Mouse (Mus musculus) CH12.LX (cell line): ENCODE measurements around the gene Cyp2w1. TPM values are rescaled to one million over a fixed set of nuclear protein-coding genes. Genes with fewer than 3 reads are reported as not detected.

Experiments used
- DNase-seq: peaks from one replicate; pipeline ENCODE4 v3.0.0-alpha.2; 2013; ENCODE audit errors: extremely low read depth
- H3K27ac ChIP-seq: 2 replicates; pipeline ENCODE4 v1.5.1; 2012; ENCODE audit warnings: low read depth, mild to moderate bottlenecking, control low read depth, moderate library complexity; ENCODE audit not compliant: insufficient read depth
- H3K27me3 ChIP-seq: replicated peaks from 2 replicates; pipeline ENCODE3; 2012; ENCODE audit warnings: inconsistent platforms
- H3K36me3 ChIP-seq, 2 experiments: replicated peaks in 1 of 2; 2 replicates each; pipeline versions ENCODE3 to v1.6.1; 2012; ENCODE audit warnings: inconsistent platforms in 1 of 2, low read length in 1 of 2, mild to moderate bottlenecking in 1 of 2, mixed read lengths in 1 of 2, moderate library complexity in 1 of 2; ENCODE audit not compliant: control insufficient read depth in 1 of 2, insufficient read depth in 1 of 2
- H3K4me1 ChIP-seq, 2 experiments: 2 replicates each; pipeline ENCODE4 v1.6.1; 2012; ENCODE audit warnings: inconsistent platforms in 1 of 2, moderate library complexity in 1 of 2; ENCODE audit not compliant: insufficient read depth in 2 of 2, control insufficient read depth in 1 of 2
- H3K4me2 ChIP-seq: 2 replicates; pipeline ENCODE4 v1.6.1; 2012; ENCODE audit warnings: low read depth, mild to moderate bottlenecking, control low read depth; ENCODE audit not compliant: poor library complexity, insufficient read depth, severe bottlenecking
- H3K4me3 ChIP-seq, 3 experiments: fragments of 150-350 bp in 1 of 3; sonication (generic) in 1 of 3; replicated peaks in 1 of 3; 2 replicates each; pipeline versions ENCODE3 to v1.5.1; 2011 to 2012; ENCODE audit warnings: low read depth in 2 of 3, low read length in 2 of 3, mild to moderate bottlenecking in 2 of 3, moderate library complexity in 2 of 3, control low read depth in 1 of 3, improper control_type of control experiment in 1 of 3, inconsistent platforms in 1 of 3, mixed read lengths in 1 of 3; ENCODE audit not compliant: poor library complexity in 1 of 3
- H3K79me2 ChIP-seq: replicated peaks from 2 replicates; pipeline ENCODE4 v1.6.1; 2012; ENCODE audit warnings: mild to moderate bottlenecking, moderate library complexity; ENCODE audit not compliant: control insufficient read depth, poor library complexity, insufficient read depth, severe bottlenecking; ENCODE audit errors: extremely low read depth
- H3K9ac ChIP-seq: 2 replicates; pipeline ENCODE4 v1.6.1; 2012; ENCODE audit warnings: low read depth, mild to moderate bottlenecking, control low read depth, moderate library complexity; ENCODE audit not compliant: insufficient read depth
- H3K9me3 ChIP-seq: replicated peaks from 2 replicates; pipeline ENCODE3; 2012; ENCODE audit warnings: low read length, inconsistent platforms, mixed read lengths
- BHLHE40 ChIP-seq: IDR thresholded peaks from 2 replicates; pipeline ENCODE4 v1.6.1; 2011; ENCODE audit warnings: mild to moderate bottlenecking, low read depth, low read length, improper control_type of control experiment
- CHD1 ChIP-seq: IDR thresholded peaks from 2 replicates; pipeline ENCODE4 v1.6.1; 2012; ENCODE audit warnings: low read depth, low read length, improper control_type of control experiment, inconsistent platforms
- CHD2 ChIP-seq: IDR thresholded peaks from 2 replicates; pipeline ENCODE4 v1.6.1; 2011; ENCODE audit warnings: low read length, improper control_type of control experiment
- CTCF ChIP-seq, 2 experiments: IDR thresholded peaks in 1 of 2; conservative IDR thresholded peaks in 1 of 2; 2 replicates each; pipeline ENCODE4 v1.5.1; 2011 to 2012; ENCODE audit warnings: low read depth in 2 of 2, low read length in 2 of 2, improper control_type of control experiment in 1 of 2, inconsistent platforms in 1 of 2, mild to moderate bottlenecking in 1 of 2, moderate library complexity in 1 of 2
- E2F4 ChIP-seq: IDR thresholded peaks from 2 replicates; pipeline ENCODE4 v1.6.1; 2011; ENCODE audit warnings: low read depth, low read length, improper control_type of control experiment; ENCODE audit not compliant: insufficient replicate concordance
- ELF1 ChIP-seq: IDR thresholded peaks from 2 replicates; pipeline ENCODE4 v1.6.1; 2014; ENCODE audit warnings: low read depth, mild to moderate bottlenecking, inconsistent platforms, low read length, improper control_type of control experiment
- EP300 ChIP-seq: IDR thresholded peaks from 2 replicates; pipeline ENCODE4 v1.6.1; 2011; ENCODE audit warnings: low read length, improper control_type of control experiment
- ETS1 ChIP-seq: conservative IDR thresholded peaks from 2 replicates; pipeline ENCODE4 v1.6.1; 2012; ENCODE audit warnings: low read depth, mild to moderate bottlenecking, inconsistent platforms, low read length, improper control_type of control experiment, moderate library complexity
- GABPA ChIP-seq: IDR thresholded peaks from 2 replicates; pipeline ENCODE4 v1.6.1; 2012; ENCODE audit warnings: low read depth, low read length, improper control_type of control experiment, inconsistent platforms; ENCODE audit not compliant: insufficient replicate concordance
- HCFC1 ChIP-seq: IDR thresholded peaks from 2 replicates; pipeline ENCODE4 v1.6.1; 2012; ENCODE audit warnings: low read depth, mild to moderate bottlenecking, inconsistent platforms, low read length, improper control_type of control experiment
- IRF4 ChIP-seq: IDR thresholded peaks from 2 replicates; pipeline ENCODE4 v1.6.1; 2014; ENCODE audit warnings: low read depth, mild to moderate bottlenecking, inconsistent platforms, low read length, improper control_type of control experiment
- JUN ChIP-seq: IDR thresholded peaks from 2 replicates; pipeline ENCODE4 v1.6.1; 2011; ENCODE audit warnings: low read depth, mild to moderate bottlenecking, low read length, improper control_type of control experiment, moderate library complexity; ENCODE audit not compliant: insufficient read depth
- JUND ChIP-seq: conservative IDR thresholded peaks from 2 replicates; pipeline ENCODE4 v1.6.1; 2011; ENCODE audit warnings: low read depth, low read length, improper control_type of control experiment
- KAT2A ChIP-seq: IDR thresholded peaks from 2 replicates; pipeline ENCODE4 v1.6.1; 2012; ENCODE audit warnings: low read length, improper control_type of control experiment, inconsistent platforms; ENCODE audit not compliant: insufficient replicate concordance
- MAFK ChIP-seq: IDR thresholded peaks from 2 replicates; pipeline ENCODE4 v1.6.1; 2011; ENCODE audit warnings: low read length, improper control_type of control experiment; ENCODE audit not compliant: insufficient replicate concordance
- MAX ChIP-seq: IDR thresholded peaks from 2 replicates; pipeline ENCODE4 v1.6.1; 2011; ENCODE audit warnings: low read length, improper control_type of control experiment
- MAZ ChIP-seq: IDR thresholded peaks from 2 replicates; pipeline ENCODE4 v1.6.1; 2012; ENCODE audit warnings: low read depth, mild to moderate bottlenecking, inconsistent platforms, low read length, improper control_type of control experiment, moderate library complexity
- MEF2A ChIP-seq: IDR thresholded peaks from 2 replicates; pipeline ENCODE4 v1.6.1; 2014; ENCODE audit warnings: low read depth, mild to moderate bottlenecking, inconsistent platforms, low read length, improper control_type of control experiment, borderline replicate concordance
- MXI1 ChIP-seq: IDR thresholded peaks from 2 replicates; pipeline ENCODE4 v1.6.1; 2011; ENCODE audit warnings: mild to moderate bottlenecking, low read depth, low read length, improper control_type of control experiment
- MYC ChIP-seq: IDR thresholded peaks from 2 replicates; pipeline ENCODE4 v1.6.1; 2011; ENCODE audit warnings: low read depth, mild to moderate bottlenecking, improper control_type of control experiment, low read length
- NELFE ChIP-seq: IDR thresholded peaks from 2 replicates; pipeline ENCODE4 v1.6.1; 2011; ENCODE audit warnings: low read depth, low read length, improper control_type of control experiment
- NRF1 ChIP-seq: IDR thresholded peaks from 2 replicates; pipeline ENCODE4 v1.6.1; 2014; ENCODE audit warnings: low read depth, mild to moderate bottlenecking, inconsistent platforms, low read length, improper control_type of control experiment, moderate library complexity
- PAX5 ChIP-seq: IDR thresholded peaks from 2 replicates; pipeline ENCODE4 v1.6.1; 2012; ENCODE audit warnings: low read length, inconsistent platforms, mixed read lengths
- POLR2A ChIP-seq: IDR thresholded peaks from 2 replicates; pipeline ENCODE4 v1.6.1; 2011; ENCODE audit warnings: low read depth, mild to moderate bottlenecking, improper control_type of control experiment, low read length
- POLR2AphosphoS2 ChIP-seq: IDR thresholded peaks from 2 replicates; pipeline ENCODE4 v1.6.1; 2011; ENCODE audit warnings: low read depth, low read length, improper control_type of control experiment
- RAD21 ChIP-seq: IDR thresholded peaks from 2 replicates; pipeline ENCODE4 v1.6.1; 2011; ENCODE audit warnings: low read depth, mild to moderate bottlenecking, low read length, improper control_type of control experiment, moderate library complexity
- RCOR1 ChIP-seq: conservative IDR thresholded peaks from 2 replicates; pipeline ENCODE4 v1.6.1; 2012; ENCODE audit warnings: low read depth, mild to moderate bottlenecking, inconsistent platforms, low read length, improper control_type of control experiment
- SIN3A ChIP-seq: IDR thresholded peaks from 2 replicates; pipeline ENCODE4 v1.6.1; 2012; ENCODE audit warnings: low read length, improper control_type of control experiment, inconsistent platforms
- SMC3 ChIP-seq: IDR thresholded peaks from 2 replicates; pipeline ENCODE4 v1.6.1; 2011; ENCODE audit warnings: low read depth, low read length, improper control_type of control experiment
- TBP ChIP-seq: conservative IDR thresholded peaks from 2 replicates; pipeline ENCODE4 v1.6.1; 2011; ENCODE audit warnings: low read depth, low read length, improper control_type of control experiment
- TCF12 ChIP-seq: IDR thresholded peaks from 2 replicates; pipeline ENCODE4 v1.6.1; 2014; ENCODE audit warnings: low read depth, mild to moderate bottlenecking, inconsistent platforms, low read length, improper control_type of control experiment
- UBTF ChIP-seq: IDR thresholded peaks from 2 replicates; pipeline ENCODE4 v1.6.1; 2012; ENCODE audit warnings: low read depth, mild to moderate bottlenecking, inconsistent platforms, low read length, improper control_type of control experiment, moderate library complexity
- USF1 ChIP-seq: IDR thresholded peaks from 2 replicates; pipeline ENCODE4 v1.6.1; 2014; ENCODE audit warnings: low read depth, mild to moderate bottlenecking, inconsistent platforms, low read length, improper control_type of control experiment
- USF2 ChIP-seq: conservative IDR thresholded peaks from 2 replicates; pipeline ENCODE4 v1.6.1; 2011; ENCODE audit warnings: low read depth, low read length, improper control_type of control experiment
- ZC3H11A ChIP-seq: IDR thresholded peaks from 2 replicates; pipeline ENCODE4 v1.6.1; 2012; ENCODE audit warnings: low read depth, mild to moderate bottlenecking, inconsistent platforms, low read length, improper control_type of control experiment
- ZKSCAN1 ChIP-seq: IDR thresholded peaks from 2 replicates; pipeline ENCODE4 v1.6.1; 2012; ENCODE audit warnings: low read depth, inconsistent platforms, low read length, improper control_type of control experiment, borderline replicate concordance
- ZMIZ1 ChIP-seq: IDR thresholded peaks from 2 replicates; pipeline ENCODE4 v1.6.1; 2012; ENCODE audit warnings: low read depth, mild to moderate bottlenecking, inconsistent platforms, low read length, improper control_type of control experiment
- ZNF384 ChIP-seq: IDR thresholded peaks from 2 replicates; pipeline ENCODE4 v1.6.1; 2012; ENCODE audit warnings: low read depth, low read length, improper control_type of control experiment, inconsistent platforms
- dilution Hi-C: fragments of 300-500 bp; cut with MboI; formaldehyde crosslinking; loops from 2 replicates; pipeline ENCODE4 v1.14.3; 2020; ENCODE audit warnings: low sequenced_read_pairs; ENCODE audit not compliant: extremely low pct_unique_long_range_greater_than_20kb, extremely low pct_ligation_motif_present
- in situ Hi-C: fragments of 300-500 bp; cut with MboI; formaldehyde crosslinking; loops from 3 replicates; pipeline ENCODE4 v1.14.3; 2019; ENCODE audit warnings: low sequenced_read_pairs, low pct_ligation_motif_present, low pct_unique_long_range_greater_than_20kb, mixed read lengths
- polyA plus RNA-seq: library from polyadenylated mRNA; unstranded; fragments of >175 nt; gene quantifications from 2 replicates; pipeline ENCODE4 v1.2.1, GENCODE M21; 2012; ENCODE audit warnings: low read depth; ENCODE audit not compliant: insufficient read length
- total RNA-seq, 2 experiments: library from RNA; depleted of rRNA; stranded (reverse); fragments of 300-350 nt in 1 of 2; fragments of >200 nt in 1 of 2; gene quantifications; 2 replicates each; pipeline ENCODE4 v1.2.3; 2012 to 2014

Gene Cyp2w1
- total and polyA plus RNA-seq, 3 experiments, result not detected

DNA sequence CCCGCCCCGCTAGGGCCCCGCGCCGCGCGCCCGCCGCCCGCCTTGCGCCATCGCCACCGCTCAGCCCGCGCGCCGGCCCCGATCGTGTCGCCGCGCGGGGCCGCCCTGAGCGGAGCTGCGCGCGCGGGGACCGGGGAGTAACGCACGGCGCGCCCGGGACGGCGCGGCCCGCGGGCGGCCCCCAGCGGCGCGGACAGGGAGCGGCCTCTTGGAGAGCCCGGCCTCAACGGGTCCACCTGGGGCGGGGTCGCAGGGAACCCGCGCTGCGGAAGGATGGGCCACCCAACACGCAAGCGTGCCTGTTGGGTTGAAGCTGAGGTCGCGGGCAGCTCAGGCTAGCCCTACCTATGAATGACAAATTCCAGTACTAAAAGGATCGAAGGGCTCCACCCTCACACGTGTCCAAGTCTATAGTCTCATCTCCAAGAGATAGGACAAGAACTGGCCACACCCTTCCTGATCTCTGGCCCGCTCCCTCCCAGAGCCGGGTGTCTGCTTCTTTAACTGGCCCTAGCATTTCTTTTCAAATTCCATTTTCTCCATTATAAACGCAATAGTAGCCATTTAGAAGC, 26.9 kb upstream of the Cyp2w1 start, which contains the start of gene Adap1:
Adap1 (minus strand) TSS at position 228 of the 572 bp plus-strand sequence.
- Histone ChIP-seq H3K36me3 (peaks cover 0 to 4% of the 10 kb centered on the region in 2 experiments), H3K79me2 (peaks cover 40% of the 10 kb centered on the region), H3K9me3 (no peaks in the 10 kb centered on the region), H3K4me2 (peak within 1 kb of the TSS; percentile 76), H3K9ac (peak within 1 kb of the TSS; percentile 94), H3K4me3 (peak within 1 kb of the TSS; percentile 68 to 97 (median 78)), H3K27me3 (no peaks in the 10 kb centered on the region), H3K4me1 (peaks cover 15 to 44% of the 10 kb centered on the region in 2 experiments), H3K27ac (peak within 1 kb of the TSS; percentile 76)
- peak; percentile 46 for DNase-seq
- TF ChIP-seq ZNF384 (no peak), USF1 (no peak), POLR2AphosphoS2 (no peak), MAX (no peak), RCOR1 (no peak), USF2 (no peak), MAFK (no peak), MYC (no peak), JUND (no peak), UBTF (no peak), RAD21 (peak; percentile 73), ZMIZ1 (no peak), CTCF (conservative IDR thresholded peaks at IDR 0.05 in 1 of 2, IDR thresholded peaks at IDR 0.05 in 1 of 2; ENCODE audit: low read depth in 2 of 2, low read length in 2 of 2) (peak in 1 of 2 experiments; percentile 81; a peak in 2 of 4 replicates), PAX5 (no peak), SMC3 (peak; percentile 74), CHD1 (no peak), SIN3A (0 out of 2 replicates have a peak, but pooled peaks have one; percentile 9), NELFE (no peak), NRF1 (peak; percentile 52), TBP (no peak), ELF1 (no peak), MEF2A (no peak; the same call in 1 of the 2 replicates), TCF12 (0 out of 2 replicates have a peak, but pooled peaks have one; percentile 48), JUN (no peak), ZKSCAN1 (no peak), HCFC1 (no peak), IRF4 (peak; percentile 40; the same call in 1 of the 2 replicates), KAT2A (no peak), ZC3H11A (peak; percentile 1; the same call in 1 of the 2 replicates), MXI1 (no peak), BHLHE40 (0 out of 2 replicates have a peak, but pooled peaks have one; percentile 36), POLR2A (peak; percentile 35; the same call in 1 of the 2 replicates), CHD2 (no peak), ETS1 (no peak), MAZ (no peak), GABPA (no peak), E2F4 (no peak), EP300 (no peak)
- in situ Hi-C loops (loop anchor here (5.0 kb wide), 1 partner anchor 43 kb away; no protein-coding TSS in a partner anchor), dilution Hi-C loops (no loop called here)
